Comparison of ENCODE assay signal across 9 mouse cellular contexts in genomic region chr3:122461932-122462871, GRCm38 (mm10).
DNase-seq lines count a peak whose midpoint lies in the region; ATAC-seq lines count a peak whose summit lies in the region.
"Had no signal": no experiment of that assay in that cellular context is flagged by ENCODE, and none has a peak within 500 bp of the region (broad histone marks: within the 10 kb centered on the region; RNA-seq: fewer than 3 reads in every experiment).

No protein-coding gene starts in this region.

- H3K27ac ChIP-seq in intestine, embryonic 14.5 days (ENCODE audit: low read depth) = peak overlapping the region; percentile 64; the same call in 1 of the 2 replicates
- no peak overlapping the region; the same call in 1 of the 2 replicates for H3K27ac ChIP-seq in intestine, embryonic 16.5 days (ENCODE audit: low read length)
- H3K27ac ChIP-seq in forebrain, embryonic 16.5 days (ENCODE audit: low read length) = 0 out of 2 replicates have a peak overlapping the region, but pooled peaks have one; percentile 17
- peak overlapping the region; percentile 70 for H3K27ac ChIP-seq in midbrain, embryonic 13.5 days
- H3K27ac ChIP-seq: liver, embryonic 13.5 days had no signal

- H3K4me1 ChIP-seq in intestine, embryonic 14.5 days (replicated peaks; ENCODE audit: control insufficient read depth, insufficient read depth, low read length) = peaks cover 24% of the 10 kb centered on the region
- H3K4me1 ChIP-seq in intestine, embryonic 16.5 days (ENCODE audit: control insufficient read depth, insufficient read depth, low read length) = peaks cover 10% of the 10 kb centered on the region; the same call in 1 of the 2 replicates
- peaks cover 36% of the 10 kb centered on the region for H3K4me1 ChIP-seq in forebrain, embryonic 16.5 days (replicated peaks; ENCODE audit: control insufficient read depth, insufficient read depth, low read length)
- peaks cover 45% of the 10 kb centered on the region for H3K4me1 ChIP-seq in midbrain, embryonic 13.5 days (replicated peaks)

- H3K4me2 ChIP-seq in intestine, embryonic 14.5 days (ENCODE audit: low read length) = no peak overlapping the region
- no peak overlapping the region for H3K4me2 ChIP-seq in intestine, embryonic 16.5 days (ENCODE audit: low read depth, low read length)
- peak overlapping the region; percentile 25 for H3K4me2 ChIP-seq in forebrain, embryonic 16.5 days (ENCODE audit: low read length)
- peak overlapping the region; percentile 42 for H3K4me2 ChIP-seq in midbrain, embryonic 13.5 days (replicated peaks)
- H3K4me2 ChIP-seq: liver, embryonic 13.5 days had no signal

- H3K9me3 ChIP-seq in intestine, embryonic 14.5 days (ENCODE audit: control insufficient read depth, low read length) = no peaks in the 10 kb centered on the region
- H3K9me3 ChIP-seq in intestine, embryonic 16.5 days (ENCODE audit: control insufficient read depth, low read length) = no peaks in the 10 kb centered on the region
- no peaks in the 10 kb centered on the region for H3K9me3 ChIP-seq in forebrain, embryonic 16.5 days (ENCODE audit: control insufficient read depth, low read length)
- H3K9me3 ChIP-seq in midbrain, embryonic 13.5 days = no peaks in the 10 kb centered on the region
- H3K9me3 ChIP-seq: liver, embryonic 13.5 days had no signal

- H3K27me3 ChIP-seq in intestine, embryonic 14.5 days (replicated peaks; ENCODE audit: control insufficient read depth, insufficient read depth, low read length) = no peaks in the 10 kb centered on the region
- no peaks in the 10 kb centered on the region for H3K27me3 ChIP-seq in intestine, embryonic 16.5 days (replicated peaks; ENCODE audit: control insufficient read depth, insufficient read depth, low read length)
- H3K27me3 ChIP-seq in forebrain, embryonic 16.5 days (replicated peaks; ENCODE audit: control insufficient read depth, insufficient read depth, low read length) = no peaks in the 10 kb centered on the region
- no peaks in the 10 kb centered on the region for H3K27me3 ChIP-seq in midbrain, embryonic 13.5 days
- H3K27me3 ChIP-seq: liver, embryonic 13.5 days had no signal

- no peak for ATAC-seq in intestine, embryonic 14.5 days (replicated peaks; ENCODE audit: low FRiP score, low TSS enrichment, low read depth)
- ATAC-seq in intestine, embryonic 16.5 days = no peak
- ATAC-seq in forebrain, embryonic 16.5 days = peak; percentile 45
- 0 out of 2 replicates have a peak, but pooled peaks have one; percentile 27 for ATAC-seq in midbrain, embryonic 13.5 days

- no peak overlapping the region for H3K9ac ChIP-seq in intestine, embryonic 14.5 days (ENCODE audit: low read length)
- H3K9ac ChIP-seq in intestine, embryonic 16.5 days (ENCODE audit: low read depth, low read length) = no peak overlapping the region
- H3K9ac ChIP-seq in forebrain, embryonic 16.5 days (replicated peaks; ENCODE audit: low read depth, low read length) = no peak overlapping the region
- 0 out of 2 replicates have a peak overlapping the region, but pooled peaks have one; percentile 1 for H3K9ac ChIP-seq in midbrain, embryonic 13.5 days (replicated peaks)
- H3K9ac ChIP-seq: liver, embryonic 13.5 days had no signal

- 52% methylated on average over 18 of the region's 18 CpGs for WGBS in intestine, embryonic 14.5 days
- 51% methylated on average over 18 of the region's 18 CpGs for WGBS in intestine, embryonic 16.5 days
- 12% methylated on average over 18 of the region's 18 CpGs for WGBS in forebrain, embryonic 16.5 days
- 28% methylated on average over 18 of the region's 18 CpGs for WGBS in midbrain, embryonic 13.5 days

- H3K36me3 ChIP-seq in intestine, embryonic 14.5 days (ENCODE audit: control insufficient read depth, insufficient read depth, low read length) = no peaks in the 10 kb centered on the region
- no peaks in the 10 kb centered on the region for H3K36me3 ChIP-seq in intestine, embryonic 16.5 days (ENCODE audit: control insufficient read depth, insufficient read depth, low read length)
- H3K36me3 ChIP-seq in forebrain, embryonic 16.5 days (ENCODE audit: control insufficient read depth, insufficient read depth) = no peaks in the 10 kb centered on the region
- no peaks in the 10 kb centered on the region for H3K36me3 ChIP-seq in midbrain, embryonic 13.5 days
- H3K36me3 ChIP-seq: liver, embryonic 13.5 days had no signal

- no peak for DNase-seq in intestine, embryonic 14.5 days (ENCODE audit: low spot score)
- DNase-seq in brain, adult 2 months (ENCODE audit: low read depth, low spot score) = peak; percentile 78
- DNase-seq in kidney, adult 9 months = peak; percentile 77
- DNase-seq in frontal cortex, postnatal 25 days (ENCODE audit: low spot score in 2 of 2) = no peak
- DNase-seq in spleen, postnatal 14 days (ENCODE audit: low spot score in 2 of 2) = no peak
- DNase-seq: liver, embryonic 13.5 days had no signal

- H3K4me3 ChIP-seq in intestine, embryonic 14.5 days (ENCODE audit: low read depth, low read length) = no peak overlapping the region
- H3K4me3 ChIP-seq in intestine, embryonic 16.5 days (ENCODE audit: low read length) = no peak overlapping the region
- H3K4me3 ChIP-seq in forebrain, embryonic 16.5 days (replicated peaks; ENCODE audit: low read length) = no peak overlapping the region
- no peak overlapping the region for H3K4me3 ChIP-seq in midbrain, embryonic 13.5 days (replicated peaks)
- H3K4me3 ChIP-seq: liver, embryonic 13.5 days had no signal

Comparison
In these comparisons a context has a peak if more than half of its experiments do, and no peak if none do; other contexts are left out.
1. ATAC-seq: peak in forebrain, embryonic 16.5 days (single experiment) and midbrain, embryonic 13.5 days (single experiment); none in intestine, embryonic 14.5 days (single experiment) and intestine, embryonic 16.5 days (single experiment).
2. DNase-seq: peak in brain, adult 2 months (single experiment) and kidney, adult 9 months (single experiment); none in intestine, embryonic 14.5 days (single experiment), frontal cortex, postnatal 25 days (0 of 2) and spleen, postnatal 14 days (0 of 2).
3. H3K4me2 ChIP-seq: peak in forebrain, embryonic 16.5 days (single experiment) and midbrain, embryonic 13.5 days (single experiment); none in intestine, embryonic 14.5 days (single experiment) and intestine, embryonic 16.5 days (single experiment).